Mouse (Mus musculus) left cerebral cortex, adult 2 months (tissue): ENCODE measurements around the gene Cc2d2b. TPM values are rescaled to one million over a fixed set of nuclear protein-coding genes. Genes with fewer than 3 reads are reported as not detected.

ENCODE experiments used
- DNase-seq, 2 experiments: peaks; one replicate each; pipeline ENCODE4 v3.0.0; 2021 to 2022; ENCODE audit warnings: low spot score in 2 of 2, mixed read lengths in 1 of 2; ENCODE audit errors: extremely low spot score in 1 of 2
- H3K27ac ChIP-seq: fragments of 200-600 bp; 2 replicates; pipeline ENCODE4 v1.8.1; 2022
- H3K4me3 ChIP-seq: fragments of 200-600 bp; 2 replicates; pipeline ENCODE4 v1.8.1; 2022
- CTCF ChIP-seq: fragments of 200-600 bp; IDR thresholded peaks from 2 replicates; pipeline ENCODE4 v1.8.1; 2022; ENCODE audit warnings: antibody characterized with exemption, mild to moderate bottlenecking, moderate library complexity
- intact Hi-C: fragments of 180-260 bp; cut with DNase I; formaldehyde crosslinking; loops from one replicate; pipeline ENCODE4 v1.15.1; 2025
- total RNA-seq, 2 experiments: library from RNA; stranded (reverse); gene quantifications; 2 replicates each; pipeline ENCODE4 v1.2.3; 2021

Gene Cc2d2b
- total RNA-seq, 2 experiments from 2014 or later: 0.23 to 0.88 TPM

DNA sequence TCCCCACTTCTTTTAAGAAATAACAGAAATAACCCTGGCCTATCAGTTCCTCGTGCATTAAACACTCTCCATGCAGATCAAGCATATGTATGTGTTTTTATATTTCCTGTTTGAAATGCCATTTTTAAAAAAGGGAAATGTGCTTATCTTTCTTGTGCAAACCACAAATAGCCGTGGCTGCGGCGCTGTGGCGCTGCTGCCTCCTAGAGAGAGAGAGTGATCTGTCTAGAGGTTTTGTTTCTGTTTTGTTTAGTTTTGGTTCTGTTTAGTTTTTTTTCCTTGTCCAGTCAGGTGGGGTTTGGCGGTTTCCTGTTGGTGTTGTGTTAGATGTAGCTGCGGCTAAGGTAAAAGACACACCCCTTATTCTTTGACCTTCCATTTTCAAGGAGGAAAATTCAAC, 70.2 kb downstream of the Cc2d2b start:
- intact Hi-C loops: no loop called here
- no peak overlapping the region for H3K27ac ChIP-seq
- DNase-seq: no peak
- TF ChIP-seq CTCF: no peak; the same call in none of the 2 replicates
- H3K4me3 ChIP-seq: no peak overlapping the region

DNA sequence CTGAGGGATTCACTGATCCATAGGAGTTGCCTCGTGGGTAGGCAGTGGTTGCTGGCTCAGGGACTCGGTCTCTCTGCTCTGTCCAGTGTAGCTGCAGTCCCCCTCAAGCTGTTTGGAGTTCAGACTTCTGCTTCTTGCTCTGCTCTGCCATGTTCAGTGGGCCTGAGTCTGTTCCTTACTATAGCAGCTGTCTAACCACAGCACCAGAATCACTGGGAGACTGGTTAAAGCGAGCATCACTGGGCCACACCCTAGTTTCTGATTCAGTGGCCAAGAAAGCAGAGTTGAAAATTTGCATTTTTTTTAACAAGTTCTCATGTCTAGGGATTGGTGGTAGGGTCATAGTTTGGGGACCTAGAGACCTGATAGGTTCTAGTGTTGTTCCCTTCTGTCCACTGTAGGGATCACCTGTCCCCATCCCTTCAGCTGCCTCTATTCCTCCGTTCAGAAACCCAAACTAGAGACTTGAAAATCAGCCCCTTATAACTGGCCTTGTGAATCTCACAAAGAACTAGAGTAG, 72.8 kb downstream of the Cc2d2b start:
- DNase-seq: no peak
- Histone ChIP-seq H3K27ac (no peak overlapping the region), H3K4me3 (no peak overlapping the region)
- no peak for TF ChIP-seq CTCF
- intact Hi-C loops: no loop called here

DNA sequence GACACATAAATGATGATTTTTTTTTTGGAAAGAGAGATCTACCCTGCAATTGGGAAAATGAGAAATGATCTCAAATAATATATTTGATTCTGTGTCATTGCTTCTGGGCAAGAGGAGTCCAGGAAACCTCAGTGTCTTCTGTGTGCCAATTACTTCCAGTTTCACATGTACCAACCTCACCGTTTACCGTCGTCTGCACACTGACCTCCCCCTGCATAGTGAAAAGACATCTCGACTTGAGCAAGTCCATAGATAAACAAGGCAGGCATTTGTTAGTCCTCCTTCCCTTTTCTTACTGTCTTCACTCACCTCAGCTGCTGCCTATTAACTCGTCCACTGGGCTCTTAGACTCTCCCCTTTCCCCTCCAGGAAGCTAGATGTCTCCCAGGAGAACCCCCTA, 77.1 kb downstream of the Cc2d2b start:
- Histone ChIP-seq H3K4me3 (no peak overlapping the region), H3K27ac (no peak overlapping the region)
- TF ChIP-seq CTCF: no peak
- DNase-seq: no peak
- intact Hi-C loops: no loop called here

DNA sequence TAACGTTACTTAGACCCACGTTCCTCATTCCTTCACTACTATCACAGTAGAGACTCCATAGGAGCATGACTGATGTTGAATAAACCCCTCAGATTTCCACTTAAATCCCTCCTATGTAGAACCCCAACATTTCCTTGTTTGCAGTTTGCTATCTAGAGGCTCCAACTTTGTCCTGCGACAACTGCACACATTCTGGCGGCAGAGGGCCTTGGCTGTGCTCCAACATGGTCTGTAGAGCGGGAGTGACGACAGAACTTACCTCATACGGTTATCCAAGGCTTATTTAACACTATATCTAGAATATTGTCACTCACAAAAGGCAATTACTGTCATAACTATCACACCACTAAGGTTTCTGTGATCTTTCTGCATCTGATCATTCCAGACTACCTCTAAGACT, 78.2 kb downstream of the Cc2d2b start:
- Histone ChIP-seq H3K27ac (no peak overlapping the region), H3K4me3 (no peak overlapping the region)
- DNase-seq: no peak
- intact Hi-C loops: no loop called here
- no peak for TF ChIP-seq CTCF

DNA sequence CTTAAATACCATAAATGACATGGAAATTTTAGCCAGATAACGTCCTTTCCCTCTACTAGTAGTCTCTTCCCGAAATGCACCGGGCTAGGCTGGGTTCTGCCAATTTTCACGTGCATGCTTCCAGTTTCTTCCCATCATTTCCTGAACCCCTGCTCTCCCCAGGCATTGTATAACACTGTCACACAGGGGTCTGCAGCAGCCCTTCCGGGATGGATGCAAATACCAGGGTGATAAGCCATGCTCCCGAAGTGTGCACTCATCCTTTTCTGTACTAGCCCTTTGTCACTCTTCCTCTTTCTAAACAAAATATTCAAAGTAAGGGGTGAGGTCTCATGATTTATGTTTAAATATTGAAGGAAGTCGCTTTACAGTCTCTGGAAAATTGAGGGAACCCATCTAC, 81.6 kb downstream of the Cc2d2b start:
- intact Hi-C loops: loop anchor here (2.0 to 10.0 kb wide), 5 partner anchors 65 to 245 kb away; partner anchors contain the start of genes Aldh18a1, Entpd1, Tctn3 and Zfp518a
- peak overlapping the region; percentile 90 for H3K4me3 ChIP-seq
- peak overlapping the region; percentile 82; the same call in 1 of the 2 replicates for H3K27ac ChIP-seq
- no peak for TF ChIP-seq CTCF
- DNase-seq: no peak

DNA sequence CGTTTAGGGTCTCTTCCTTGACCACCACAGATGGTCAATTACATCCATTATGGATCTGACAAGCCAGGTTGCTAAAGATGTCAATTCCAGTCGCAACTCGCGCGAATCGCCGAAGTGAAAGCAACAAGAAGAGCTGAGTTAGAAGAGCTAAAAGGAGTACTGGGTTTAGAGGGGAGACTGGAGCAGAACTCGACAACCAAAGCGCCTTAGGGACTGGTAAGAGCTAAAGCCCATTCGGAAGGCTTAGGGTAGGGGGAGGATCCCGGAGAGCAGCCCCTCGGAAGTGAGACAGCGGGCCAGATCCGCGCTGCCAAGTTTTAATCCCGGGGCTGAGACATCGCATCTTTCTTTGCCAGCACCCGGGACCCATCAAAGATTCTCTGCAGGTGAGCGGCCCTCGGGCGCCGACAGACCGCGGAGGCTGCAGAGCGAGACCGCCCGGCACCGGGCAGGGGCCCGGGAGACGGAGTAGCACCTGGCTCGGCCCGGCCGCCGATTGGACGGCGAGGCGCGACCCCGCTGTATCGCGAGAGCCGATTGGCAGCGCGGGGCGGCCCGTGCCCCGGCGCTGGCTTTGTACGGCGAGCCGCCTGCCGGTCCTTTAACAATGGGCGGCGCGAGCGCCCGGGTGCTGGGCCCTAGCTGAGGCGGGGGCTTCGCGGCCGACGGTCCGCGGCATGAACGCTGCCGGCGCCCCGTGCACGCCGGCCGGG, 82.3 kb downstream of the Cc2d2b start, which contains the start of gene Ccnj:
Ccnj (plus strand) TSS at position 577 of the 713 bp plus-strand sequence.
- DNase-seq: peak; percentile 95 to 98
- intact Hi-C loops: loop anchor here (1.0 to 10.0 kb wide), 6 partner anchors 42 to 246 kb away; partner anchors contain the start of genes Aldh18a1, Entpd1, Tctn3 and Zfp518a
- TF ChIP-seq CTCF: peak; percentile 13; the same call in 1 of the 2 replicates
- Histone ChIP-seq H3K27ac (peak within 1 kb of the TSS; percentile 82), H3K4me3 (peak within 1 kb of the TSS; percentile 90)

DNA sequence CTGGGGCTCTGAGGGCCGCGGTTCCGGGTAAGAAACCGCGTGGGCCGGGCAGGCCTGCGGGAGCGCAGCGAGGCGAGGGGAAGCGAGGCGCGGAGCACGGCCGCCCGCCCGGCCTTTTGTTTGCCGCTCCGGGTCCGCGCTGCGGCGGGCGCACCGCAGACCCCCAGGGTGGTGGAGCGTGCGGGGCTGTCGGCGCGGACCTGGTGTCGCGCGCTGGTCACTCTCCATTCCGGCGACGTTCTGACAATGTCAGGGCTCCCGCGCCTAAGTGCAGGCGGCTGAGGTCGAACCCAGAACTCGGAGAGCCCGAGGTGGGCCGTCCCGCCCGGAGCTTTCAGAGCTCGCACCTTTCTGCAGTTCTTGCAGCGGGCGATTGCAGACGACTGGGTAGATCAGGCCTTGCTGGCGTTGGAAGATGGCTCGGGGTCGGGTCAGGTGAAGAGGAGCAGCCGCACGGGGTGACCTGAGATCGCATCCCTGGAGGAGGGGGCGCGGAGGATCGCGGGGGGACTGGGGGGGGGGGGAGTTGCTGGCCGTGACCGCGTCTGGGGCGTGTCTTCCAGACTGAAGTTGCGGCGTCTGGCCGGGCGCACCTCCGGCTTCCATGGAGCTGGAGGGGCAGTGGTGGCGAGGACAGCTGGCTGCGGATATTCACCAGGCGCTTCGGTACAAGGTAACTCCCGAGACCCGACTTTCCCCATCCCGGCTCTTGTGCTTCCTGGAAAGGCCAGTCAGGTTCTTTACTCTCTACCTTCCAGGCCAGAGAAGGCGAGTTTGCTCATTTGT, 83.1 kb downstream of the Cc2d2b start:
- intact Hi-C loops: loop anchor here (1.0 to 10.0 kb wide), 6 partner anchors 42 to 247 kb away; partner anchors contain the start of genes Aldh18a1, Entpd1, Tctn3 and Zfp518a
- TF ChIP-seq CTCF: no peak
- DNase-seq: peak in 1 of 2 experiments; percentile 36
- Histone ChIP-seq H3K27ac (peak overlapping the region; percentile 82), H3K4me3 (peak overlapping the region; percentile 90)

DNA sequence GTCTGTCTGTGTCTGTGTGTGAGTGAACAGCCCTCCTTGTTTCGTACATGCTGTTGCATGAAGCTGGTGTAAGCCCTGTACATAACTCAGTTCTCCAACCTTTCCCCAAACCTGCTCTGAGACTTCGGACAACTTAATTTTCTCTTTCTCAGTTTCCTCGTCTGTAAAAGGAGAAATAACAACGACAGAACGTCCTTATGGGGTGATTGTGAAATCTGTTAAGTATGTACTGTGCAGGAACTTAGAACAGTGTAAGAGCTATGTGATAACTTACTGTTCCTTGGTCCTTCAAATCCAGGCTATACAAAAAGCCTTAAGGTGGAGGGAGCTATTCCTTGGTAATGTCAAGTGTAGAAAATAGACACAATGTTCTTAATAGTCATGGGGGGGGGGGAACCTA, 83.8 kb downstream of the Cc2d2b start:
- TF ChIP-seq CTCF: no peak
- H3K4me3 ChIP-seq: peak overlapping the region; percentile 90
- DNase-seq: no peak
- intact Hi-C loops: loop anchor here (5.0 to 10.0 kb wide), 4 partner anchors 95 to 248 kb away; partner anchors contain the start of genes Aldh18a1, Entpd1 and Tctn3
- no peak overlapping the region for H3K27ac ChIP-seq

DNA sequence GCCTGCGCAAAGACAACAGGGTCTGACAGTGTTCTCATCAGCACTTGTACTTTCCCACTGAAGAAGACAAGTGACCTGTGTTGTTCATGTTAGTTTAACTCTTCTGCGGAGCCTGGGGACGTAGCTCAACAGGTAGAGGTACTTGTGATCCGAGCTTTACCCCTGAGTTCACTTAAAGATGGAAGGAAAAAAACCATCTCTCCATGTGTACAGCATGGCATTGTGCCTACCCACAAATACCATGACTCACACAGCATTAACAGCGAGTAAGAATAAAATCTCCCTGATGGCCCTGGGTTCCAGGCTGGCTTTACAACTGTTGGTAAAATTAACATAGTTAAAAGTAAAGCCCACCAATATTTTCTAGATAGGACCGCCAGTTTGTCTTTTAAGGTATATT, 85.9 kb downstream of the Cc2d2b start:
- H3K27ac ChIP-seq: no peak overlapping the region
- no peak for TF ChIP-seq CTCF
- DNase-seq: no peak
- no peak overlapping the region for H3K4me3 ChIP-seq
- intact Hi-C loops: loop anchor here (5.0 to 10.0 kb wide), 4 partner anchors 97 to 250 kb away; partner anchors contain the start of genes Aldh18a1, Entpd1 and Tctn3

DNA sequence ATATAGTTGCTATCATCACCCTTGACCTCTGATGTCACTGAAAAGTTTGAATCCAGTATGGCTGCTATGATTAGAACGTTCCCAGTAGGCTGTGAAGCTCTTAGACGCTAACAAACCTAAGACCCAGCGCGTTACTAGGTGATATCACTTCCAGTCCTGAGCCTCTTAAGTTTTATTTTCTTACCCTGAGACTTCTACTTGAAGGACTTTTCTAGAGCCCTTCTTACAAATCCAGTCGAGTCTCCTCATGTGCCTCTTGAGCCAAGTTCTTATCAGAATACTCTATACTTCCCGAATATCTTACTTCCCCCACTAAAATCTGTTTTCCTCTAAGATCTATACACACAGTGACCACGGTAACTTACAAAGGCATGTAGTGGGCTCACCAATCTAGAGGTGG, 89.7 kb downstream of the Cc2d2b start:
- Histone ChIP-seq H3K4me3 (no peak overlapping the region), H3K27ac (no peak overlapping the region)
- no peak for DNase-seq
- intact Hi-C loops: loop anchor here (10.0 kb wide), 1 partner anchor 253 kb away; the partner anchor contains the start of gene Aldh18a1
- no peak for TF ChIP-seq CTCF

DNA sequence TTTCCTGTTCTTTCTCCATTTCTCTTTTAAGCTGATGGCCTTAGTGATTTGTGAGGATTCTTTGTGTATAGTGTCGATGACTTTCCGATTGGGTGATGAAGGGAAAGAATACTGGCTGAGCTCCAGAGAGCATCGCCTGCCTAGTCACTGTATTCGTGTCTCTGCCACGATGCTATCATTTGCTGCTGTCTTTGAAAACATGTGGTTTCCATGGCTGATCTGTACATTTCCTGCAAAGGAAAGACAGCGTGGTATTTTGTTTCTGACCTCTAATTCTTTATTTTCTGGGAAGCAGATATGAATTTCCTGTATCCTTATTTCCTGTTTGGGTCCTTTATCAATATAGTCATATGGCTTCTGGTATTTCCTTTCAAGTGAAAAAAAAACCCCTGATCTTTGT, 91.8 kb downstream of the Cc2d2b start:
- Histone ChIP-seq H3K4me3 (no peak overlapping the region), H3K27ac (no peak overlapping the region)
- intact Hi-C loops: no loop called here
- TF ChIP-seq CTCF: no peak
- DNase-seq: no peak
